Mouse (Mus musculus): Measurements from ENCODE around the gene Nap1l3.

GRCm38 (mm10) chrX:122397652-122398051 lies 451 bp upstream of the Nap1l3 start:
- TF ChIP-seq CTCF (IDR thresholded peaks at IDR 0.05) (no peak), EP300 (IDR thresholded peaks at IDR 0.05; ENCODE audit: insufficient read depth, low read depth, low read length) (no peak)

All from heart, adult 2 months (tissue).